Mouse (Mus musculus) liver, embryonic 11.5 days (tissue): ENCODE measurements around the gene Chchd3. TPM values are rescaled to one million over a fixed set of nuclear protein-coding genes. Genes with fewer than 3 reads are reported as not detected.

Experiments used
- ATAC-seq: fragments of 200-750 bp; cut with Nextera tagmentation; replicated peaks from 2 replicates; pipeline ENCODE4 v1.8.0; 2017; ENCODE audit warnings: moderate number of reproducible peaks, mild to moderate bottlenecking, moderate TSS enrichment, moderate library complexity; ENCODE audit not compliant: low FRiP score
- DNase-seq: peaks from one replicate; pipeline ENCODE4 v3.0.0-alpha.2; 2017; ENCODE audit warnings: low spot score
- H3K27ac ChIP-seq: fragments of 300-500 bp; sonication (generic); 2 replicates; pipeline ENCODE4 v1.5.1; 2014; ENCODE audit warnings: mild to moderate bottlenecking, low read depth, low read length, control low read depth
- H3K27me3 ChIP-seq: fragments of 300-500 bp; sonication (generic); replicated peaks from 2 replicates; pipeline ENCODE4 v1.6.1; 2014; ENCODE audit warnings: low read length, mixed read lengths; ENCODE audit not compliant: control insufficient read depth, insufficient read depth
- H3K36me3 ChIP-seq: fragments of 300-500 bp; sonication (generic); 2 replicates; pipeline ENCODE4 v1.6.1; 2014; ENCODE audit warnings: mild to moderate bottlenecking, low read length, moderate library complexity, mixed read lengths; ENCODE audit not compliant: control insufficient read depth, insufficient read depth
- H3K4me1 ChIP-seq: fragments of 300-500 bp; sonication (generic); replicated peaks from 2 replicates; pipeline ENCODE4 v1.6.1; 2014; ENCODE audit warnings: low read length, mixed read lengths; ENCODE audit not compliant: control insufficient read depth, insufficient read depth
- H3K4me2 ChIP-seq: fragments of 300-500 bp; sonication (generic); 2 replicates; pipeline ENCODE4 v1.6.1; 2014; ENCODE audit warnings: mild to moderate bottlenecking, control low read depth, moderate library complexity
- H3K4me3 ChIP-seq: fragments of 300-500 bp; sonication (generic); 2 replicates; pipeline ENCODE4 v1.5.1; 2014; ENCODE audit warnings: low read depth, low read length, control low read depth
- H3K9ac ChIP-seq: fragments of 300-500 bp; sonication (generic); 2 replicates; pipeline ENCODE4 v1.6.1; 2014; ENCODE audit warnings: low read depth, low read length, control low read depth
- H3K9me3 ChIP-seq: fragments of 300-500 bp; sonication (generic); 2 replicates; pipeline ENCODE4 v1.6.1; 2016; ENCODE audit warnings: low read length, inconsistent platforms, mixed read lengths; ENCODE audit not compliant: control insufficient read depth
- WGBS: fragments of 180-500 bp; shearing (Covaris S2); extraction: QIAGEN DNeasy Blood & Tissue Kit; methylation state at CpG from one replicate; pipeline ENCODE4 v1.1.7; 2014; 5-methylcytosine and 5-hydroxymethylcytosine counted together
- polyA plus RNA-seq: library from polyadenylated mRNA; unstranded; fragments of >200 nt; fragmentation: Nextera tagmentation; extraction: Ambion mirVana; gene quantifications from 2 replicates; pipeline ENCODE4 v1.2.1, GENCODE M21; 2014

The Chchd3 gene
- polyA plus RNA-seq, 1 experiment from 2014 or later: 149 TPM

- no peak overlapping the region for H3K4me3 ChIP-seq
- H3K27ac ChIP-seq: no peak overlapping the region
These were observed 3.7 kb downstream of the Chchd3 start for GRCm38 (mm10) chr6:33056392-33056791.

GRCm38 (mm10) chr6:33055663-33056062, 4.4 kb downstream of the Chchd3 start:
- Histone ChIP-seq H3K4me1 (peaks cover 11% of the 10 kb centered on the region), H3K27ac (peak overlapping the region; percentile 81), H3K9ac (no peak overlapping the region), H3K4me3 (no peak overlapping the region), H3K9me3 (no peaks in the 10 kb centered on the region), H3K27me3 (no peaks in the 10 kb centered on the region), H3K36me3 (peaks cover 10% of the 10 kb centered on the region; the same call in 1 of the 2 replicates), H3K4me2 (peak overlapping the region; percentile 39)
- no peak for DNase-seq
- 57% methylated on average over 4 of the region's 4 CpGs for WGBS
- peak; percentile 70 for ATAC-seq

More at GRCm38 (mm10) chr6:33056392-33056791, 3.7 kb downstream of the Chchd3 start:
- 80% methylated on average over 4 of the region's 4 CpGs for WGBS
- peak overlapping the region; percentile 39; the same call in 1 of the 2 replicates for H3K4me2 ChIP-seq
- DNase-seq (no peak), ATAC-seq (no peak)
- peaks cover 10% of the 10 kb centered on the region; the same call in 1 of the 2 replicates for H3K36me3 ChIP-seq
- peaks cover 11% of the 10 kb centered on the region for H3K4me1 ChIP-seq
- H3K9ac ChIP-seq: no peak overlapping the region
- H3K27me3 ChIP-seq: no peaks in the 10 kb centered on the region
- no peaks in the 10 kb centered on the region for H3K9me3 ChIP-seq

GRCm38 (mm10) chr6:33054946-33055345, 5.1 kb downstream of the Chchd3 start:
- Histone ChIP-seq H3K36me3 (peaks cover 10% of the 10 kb centered on the region; the same call in 1 of the 2 replicates), H3K27ac (peak overlapping the region; percentile 81), H3K9me3 (no peaks in the 10 kb centered on the region), H3K9ac (no peak overlapping the region), H3K27me3 (no peaks in the 10 kb centered on the region), H3K4me3 (no peak overlapping the region), H3K4me2 (peak overlapping the region; percentile 39), H3K4me1 (peaks cover 11% of the 10 kb centered on the region)
- 78% methylated on average over 4 of the region's 4 CpGs for WGBS
- ATAC-seq (no peak), DNase-seq (no peak)

- Histone ChIP-seq H3K4me2 (no peak overlapping the region), H3K4me1 (peaks cover 7% of the 10 kb centered on the region), H3K9ac (no peak overlapping the region), H3K9me3 (no peaks in the 10 kb centered on the region), H3K36me3 (peaks cover 15% of the 10 kb centered on the region; the same call in 1 of the 2 replicates), H3K27ac (no peak overlapping the region), H3K4me3 (no peak overlapping the region), H3K27me3 (no peaks in the 10 kb centered on the region)
- WGBS: 59% methylated on average over 2 of the region's 2 CpGs
- DNase-seq: no peak
- no peak for ATAC-seq
These were observed 8.4 kb downstream of the Chchd3 start for GRCm38 (mm10) chr6:33051642-33052041.

- H3K36me3 ChIP-seq: peaks cover 15% of the 10 kb centered on the region; the same call in 1 of the 2 replicates
- H3K4me2 ChIP-seq: no peak overlapping the region
- DNase-seq (no peak), ATAC-seq (no peak)
- H3K9me3 ChIP-seq: no peaks in the 10 kb centered on the region
- H3K4me3 ChIP-seq: no peak overlapping the region
- H3K4me1 ChIP-seq: peaks cover 3% of the 10 kb centered on the region
- 94% methylated on average over 6 of the region's 6 CpGs for WGBS
- H3K27ac ChIP-seq: no peak overlapping the region
- H3K9ac ChIP-seq: no peak overlapping the region
- no peaks in the 10 kb centered on the region for H3K27me3 ChIP-seq
These were observed 10.2 kb downstream of the Chchd3 start for GRCm38 (mm10) chr6:33049705-33050420.

GRCm38 (mm10) chr6:33043480-33043879, 16.6 kb downstream of the Chchd3 start:
- H3K4me1 ChIP-seq: no peaks in the 10 kb centered on the region
- no peak overlapping the region for H3K27ac ChIP-seq
- DNase-seq (no peak), ATAC-seq (no peak)
- H3K4me2 ChIP-seq: no peak overlapping the region
- peaks cover 17% of the 10 kb centered on the region for H3K36me3 ChIP-seq
- WGBS: 76% methylated on average over 5 of the region's 5 CpGs
- H3K27me3 ChIP-seq: no peaks in the 10 kb centered on the region
- H3K9ac ChIP-seq: no peak overlapping the region
- no peak overlapping the region for H3K4me3 ChIP-seq
- H3K9me3 ChIP-seq: no peaks in the 10 kb centered on the region

GRCm38 (mm10) chr6:33042880-33043279, 17.2 kb downstream of the Chchd3 start:
- Histone ChIP-seq H3K9ac (no peak overlapping the region), H3K4me3 (no peak overlapping the region), H3K4me1 (no peaks in the 10 kb centered on the region), H3K27me3 (no peaks in the 10 kb centered on the region), H3K36me3 (peaks cover 13% of the 10 kb centered on the region), H3K27ac (no peak overlapping the region), H3K9me3 (no peaks in the 10 kb centered on the region), H3K4me2 (no peak overlapping the region)
- ATAC-seq (no peak), DNase-seq (no peak)
- WGBS: 77% methylated on average over 1 of the region's 1 CpGs

- no peaks in the 10 kb centered on the region for H3K9me3 ChIP-seq
- no peak overlapping the region for H3K27ac ChIP-seq
- no peak overlapping the region for H3K4me2 ChIP-seq
- no peak for DNase-seq
- H3K9ac ChIP-seq: no peak overlapping the region
- no peak for ATAC-seq
- H3K4me3 ChIP-seq: no peak overlapping the region
- H3K27me3 ChIP-seq: no peaks in the 10 kb centered on the region
- H3K4me1 ChIP-seq: no peaks in the 10 kb centered on the region
- 83% methylated on average over 2 of the region's 2 CpGs for WGBS
- H3K36me3 ChIP-seq: peaks cover 13% of the 10 kb centered on the region
These were observed 18.1 kb downstream of the Chchd3 start for GRCm38 (mm10) chr6:33041978-33042377.
